Mouse (Mus musculus): Measurements from ENCODE around the gene Gm13871. TPM values are rescaled to one million over a fixed set of nuclear protein-coding genes. Genes with fewer than 3 reads are reported as not detected.
"Not testable (repeated sequence)": the region's sequence is repeated elsewhere in the genome, so short reads cannot be mapped to it uniquely, and the experiment has no call there.

Gm13871 gene
- not detected for total RNA-seq (2021)

DNA sequence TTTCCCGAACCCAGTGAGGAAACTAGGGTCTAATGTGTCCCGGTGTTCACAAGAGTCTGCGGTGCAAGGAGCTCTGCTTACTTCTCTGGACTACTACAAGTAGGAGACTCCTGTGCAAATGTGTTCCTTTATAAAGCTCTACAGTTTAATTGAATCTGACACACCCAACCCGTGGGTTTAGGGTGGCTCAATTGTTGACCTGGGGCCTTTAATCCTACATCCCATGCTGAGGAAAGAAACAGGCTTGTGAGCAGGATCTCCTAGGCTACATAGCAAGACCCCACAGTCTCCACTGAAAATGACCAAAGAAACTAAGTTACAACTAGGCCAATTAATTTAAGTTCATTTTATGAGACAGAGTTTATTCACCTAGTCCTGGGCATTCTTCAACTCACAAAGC lies at the start of gene Gm13871:
Gene Gm13871 (minus strand): TSS at position 101 of the 400 bp plus-strand sequence.
- intact Hi-C loops (cut with DNase I); DNase-seq (ENCODE audit: low spot score in 2 of 2): not testable (repeated sequence)

DNA sequence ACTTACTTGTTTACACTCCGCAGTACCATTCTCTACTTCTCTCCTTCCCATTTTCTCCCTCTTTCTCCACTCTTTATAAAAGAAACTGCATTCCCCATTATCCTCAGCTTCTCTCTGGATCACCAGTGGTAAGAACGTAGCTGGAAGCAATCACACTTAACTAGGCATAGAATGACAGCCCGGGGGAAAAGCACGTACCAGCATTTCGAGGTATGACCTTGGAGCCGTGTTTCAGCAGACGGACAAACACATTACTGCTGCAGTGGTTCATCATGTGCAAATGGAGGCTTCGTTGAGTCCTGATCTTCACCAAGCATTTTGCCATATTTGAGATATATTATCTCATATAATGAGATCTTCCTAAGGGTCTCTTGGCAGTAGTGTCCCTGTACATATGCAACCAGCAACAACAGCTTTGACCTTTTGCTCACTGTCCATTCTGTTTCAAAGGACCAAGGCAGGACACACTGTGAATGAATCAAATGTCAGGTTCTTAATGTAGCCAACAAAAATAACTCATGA lies 44.7 kb upstream of the Gm13871 start, which contains the start of gene 2310002L09Rik:
Gene 2310002L09Rik (minus strand): TSS at position 472 of the 522 bp plus-strand sequence.
- DNase-seq (ENCODE audit: low spot score in 2 of 2), result no peak
- intact Hi-C loops (cut with DNase I), result no loop called here

DNA sequence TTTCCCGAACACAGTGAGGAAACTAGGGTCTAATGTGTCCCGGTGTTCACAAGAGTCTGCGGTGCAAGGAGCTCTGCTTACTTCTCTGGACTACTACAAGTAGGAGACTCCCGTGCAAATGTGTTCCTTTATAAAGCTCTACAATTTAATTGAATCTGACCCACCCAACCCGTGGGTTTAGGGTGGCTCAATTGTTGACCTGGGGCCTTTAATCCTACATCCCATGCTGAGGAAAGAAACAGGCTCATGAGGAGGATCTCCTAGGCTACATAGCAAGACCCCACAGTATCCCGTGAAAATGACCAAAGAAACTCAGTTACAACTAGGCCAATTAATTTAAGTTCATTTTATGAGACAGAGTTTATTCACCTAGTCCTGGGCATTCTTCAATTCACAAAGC lies 14.9 kb upstream of the Gm13871 start, which contains the start of gene Gm11756:
Gene Gm11756 (minus strand): TSS at position 101 of the 400 bp plus-strand sequence.
- DNase-seq (ENCODE audit: low spot score in 2 of 2); intact Hi-C loops (cut with DNase I): not testable (repeated sequence)

DNA sequence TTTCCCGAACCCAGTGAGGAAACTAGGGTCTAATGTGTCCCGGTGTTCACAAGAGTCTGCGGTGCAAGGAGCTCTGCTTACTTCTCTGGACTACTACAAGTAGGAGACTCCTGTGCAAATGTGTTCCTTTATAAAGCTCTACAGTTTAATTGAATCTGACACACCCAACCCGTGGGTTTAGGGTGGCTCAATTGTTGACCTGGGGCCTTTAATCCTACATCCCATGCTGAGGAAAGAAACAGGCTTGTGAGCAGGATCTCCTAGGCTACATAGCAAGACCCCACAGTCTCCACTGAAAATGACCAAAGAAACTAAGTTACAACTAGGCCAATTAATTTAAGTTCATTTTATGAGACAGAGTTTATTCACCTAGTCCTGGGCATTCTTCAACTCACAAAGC lies 14.7 kb downstream of the Gm13871 start, which contains the start of gene Gm11757:
Gene Gm11757 (minus strand): TSS at position 101 of the 400 bp plus-strand sequence.
- intact Hi-C loops (cut with DNase I); DNase-seq (ENCODE audit: low spot score in 2 of 2): not testable (repeated sequence)

DNA sequence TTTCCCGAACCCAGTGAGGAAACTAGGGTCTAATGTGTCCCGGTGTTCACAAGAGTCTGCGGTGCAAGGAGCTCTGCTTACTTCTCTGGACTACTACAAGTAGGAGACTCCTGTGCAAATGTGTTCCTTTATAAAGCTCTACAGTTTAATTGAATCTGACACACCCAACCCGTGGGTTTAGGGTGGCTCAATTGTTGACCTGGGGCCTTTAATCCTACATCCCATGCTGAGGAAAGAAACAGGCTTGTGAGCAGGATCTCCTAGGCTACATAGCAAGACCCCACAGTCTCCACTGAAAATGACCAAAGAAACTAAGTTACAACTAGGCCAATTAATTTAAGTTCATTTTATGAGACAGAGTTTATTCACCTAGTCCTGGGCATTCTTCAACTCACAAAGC lies 29.6 kb downstream of the Gm13871 start, which contains the start of gene Gm11758:
Gene Gm11758 (minus strand): TSS at position 101 of the 400 bp plus-strand sequence.
- DNase-seq (ENCODE audit: low spot score in 2 of 2); intact Hi-C loops (cut with DNase I): not testable (repeated sequence)

Other genes with a start within 250 kb of the Gm13871 start
- gene Gm11239, start 237.6 kb downstream of the Gm13871 start, total RNA-seq (2021), result not detected
- gene Gm428, start 222.4 kb downstream of the Gm13871 start, total RNA-seq (2021), result not detected
- under 1 TPM in 1 of 2 experiments, not detected in 1; 0.11 TPM for gene Rasef, start 115.0 kb downstream of the Gm13871 start, total RNA-seq (2021)
- not detected for gene Gm11758, start 29.7 kb downstream of the Gm13871 start, total RNA-seq (2021)
- gene Gm11757, start 14.8 kb downstream of the Gm13871 start, total RNA-seq (2021), result not detected
- gene Gm11756, start 14.8 kb upstream of the Gm13871 start, total RNA-seq (2021), result not detected
- not detected for gene 2310002L09Rik, start 44.9 kb upstream of the Gm13871 start, total RNA-seq (2021)
- 1 to 10 TPM; 7.4 to 9.0 TPM for gene Frmd3, start 107.5 kb upstream of the Gm13871 start, total RNA-seq (2021)